10 mouse cellular contexts compared by ENCODE assay signal in genomic region chr8:8984159-8984828, GRCm38 (mm10).
A peak's percentile ranks its signal among the peaks of the same experiment; 100 is the strongest.
DNase-seq lines count a peak whose midpoint lies in the region; ATAC-seq and TF ChIP-seq lines count a peak whose summit lies in the region.
"Had no signal": no experiment of that assay in that cellular context is flagged by ENCODE, and none has a peak within 500 bp of the region (broad histone marks: within the 10 kb centered on the region; RNA-seq: fewer than 3 reads in every experiment).

No protein-coding gene starts in this region.

- no peak overlapping the region for H3K27ac ChIP-seq in heart, embryonic 16.5 days (ENCODE audit: low read length)
- H3K27ac ChIP-seq in hindbrain, embryonic 10.5 days: no peak overlapping the region
- no peak overlapping the region for H3K27ac ChIP-seq in midbrain, postnatal 0 days (ENCODE audit: low read depth, low read length)
- H3K27ac ChIP-seq in cerebellum, adult 2 months (ENCODE audit: insufficient read depth, low read length): no peak overlapping the region

- no peak; the same call in 1 of the 2 replicates for ATAC-seq in heart, embryonic 16.5 days (replicated peaks; ENCODE audit: extremely low read depth, insufficient read depth, low FRiP score)
- peak; percentile 58; the same call in 1 of the 2 replicates for ATAC-seq in midbrain, postnatal 0 days (ENCODE audit: low FRiP score)

- H3K4me2 ChIP-seq in heart, embryonic 16.5 days (ENCODE audit: low read depth, low read length): peak overlapping the region; percentile 36; the same call in 1 of the 2 replicates
- peak overlapping the region; percentile 0; the same call in 1 of the 2 replicates for H3K4me2 ChIP-seq in midbrain, postnatal 0 days (ENCODE audit: low read depth, low read length, poor library complexity, severe bottlenecking)

- H3K36me3 ChIP-seq in heart, embryonic 16.5 days (ENCODE audit: control insufficient read depth, insufficient read depth): no peaks in the 10 kb centered on the region
- H3K36me3 ChIP-seq in hindbrain, embryonic 10.5 days: no peaks in the 10 kb centered on the region
- no peaks in the 10 kb centered on the region for H3K36me3 ChIP-seq in midbrain, postnatal 0 days (ENCODE audit: insufficient read depth, low read length)

- H3K9ac ChIP-seq in heart, embryonic 16.5 days (ENCODE audit: low read length): no peak overlapping the region
- no peak overlapping the region for H3K9ac ChIP-seq in midbrain, postnatal 0 days (replicated peaks; ENCODE audit: low read length, poor library complexity, severe bottlenecking)

- TF ChIP-seq POLR2A in cerebellum, adult 2 months (IDR thresholded peaks at IDR 0.05; ENCODE audit: borderline replicate concordance, insufficient read depth, low read length): no peak

- H3K27me3 ChIP-seq in heart, embryonic 16.5 days (ENCODE audit: control insufficient read depth, insufficient read depth, low read length): no peaks in the 10 kb centered on the region
- peaks cover 6% of the 10 kb centered on the region; the same call in 1 of the 2 replicates for H3K27me3 ChIP-seq in hindbrain, embryonic 10.5 days (ENCODE audit: insufficient read depth, poor library complexity, severe bottlenecking)
- H3K27me3 ChIP-seq in midbrain, postnatal 0 days (ENCODE audit: insufficient read depth, low read length): no peaks in the 10 kb centered on the region
- no peaks in the 10 kb centered on the region for H3K27me3 ChIP-seq in cerebellum, adult 2 months (ENCODE audit: control insufficient read depth, insufficient read depth, low read length)

- DNase-seq in heart, postnatal 14 days: no peak
- peak; percentile 6 for DNase-seq in T-cell, adult 2 months (ENCODE audit: low spot score)
- DNase-seq in hindbrain, embryonic 10.5 days (ENCODE audit: low spot score): no peak
- no peak for DNase-seq in midbrain, postnatal 0 days (ENCODE audit: low spot score)
- no peak for DNase-seq in ovary, adult 18-20 months (ENCODE audit: low spot score)
- no peak for DNase-seq in cerebellum, adult 2 months
- no peak for DNase-seq in spleen, postnatal 10 days (ENCODE audit: low spot score in 2 of 2)
- DNase-seq: cerebellum, adult 9-11 months; lung, postnatal 4 days had no signal

- WGBS in heart, embryonic 16.5 days: 34% methylated on average over 13 of the region's 13 CpGs
- 16% methylated on average over 13 of the region's 13 CpGs for WGBS in hindbrain, embryonic 10.5 days
- whole genome bisulfite sequencing in midbrain, postnatal 0 days: 14% methylated on average over 13 of the region's 13 CpGs
- WGBS in cerebellum, adult 2 months: 37% methylated on average over 13 of the region's 13 CpGs

- H3K9me3 ChIP-seq in heart, embryonic 16.5 days (replicated peaks; ENCODE audit: control insufficient read depth, low read length): no peaks in the 10 kb centered on the region
- peaks cover 7% of the 10 kb centered on the region; the same call in 1 of the 2 replicates for H3K9me3 ChIP-seq in hindbrain, embryonic 10.5 days
- no peaks in the 10 kb centered on the region for H3K9me3 ChIP-seq in midbrain, postnatal 0 days (ENCODE audit: low read length)

- no peak for TF ChIP-seq CTCF in midbrain, postnatal 0 days (IDR thresholded peaks at IDR 0.05)
- TF ChIP-seq CTCF in cerebellum, adult 2 months (IDR thresholded peaks at IDR 0.05; ENCODE audit: borderline replicate concordance, insufficient read depth, low read depth, low read length): no peak

- peaks cover 24% of the 10 kb centered on the region for H3K4me1 ChIP-seq in heart, embryonic 16.5 days (ENCODE audit: control insufficient read depth, insufficient read depth, low read length)
- peaks cover 28% of the 10 kb centered on the region for H3K4me1 ChIP-seq in hindbrain, embryonic 10.5 days (replicated peaks)
- no peaks in the 10 kb centered on the region for H3K4me1 ChIP-seq in midbrain, postnatal 0 days (ENCODE audit: insufficient read depth, low read length)
- H3K4me1 ChIP-seq in cerebellum, adult 2 months (ENCODE audit: control insufficient read depth, insufficient read depth, low read length): no peaks in the 10 kb centered on the region

- intact Hi-C loops in heart, postnatal 14 days (cut with DNase I): no loop called here

- no peak overlapping the region for H3K4me3 ChIP-seq in heart, embryonic 16.5 days (ENCODE audit: low read length)
- peak overlapping the region; percentile 7; the same call in 1 of the 2 replicates for H3K4me3 ChIP-seq in hindbrain, embryonic 10.5 days
- H3K4me3 ChIP-seq in midbrain, postnatal 0 days (ENCODE audit: low read depth, low read length): no peak overlapping the region
- no peak overlapping the region for H3K4me3 ChIP-seq in cerebellum, adult 2 months (replicated peaks; ENCODE audit: insufficient read depth, low read depth, low read length)
